Mouse (Mus musculus): Measurements from ENCODE around the gene Spata16.

GRCm38 (mm10) chr3:26639214-26639613 lies 1.8 kb downstream of the Spata16 start:
- TF ChIP-seq POLR2A (IDR thresholded peaks at IDR 0.05; ENCODE audit: insufficient read depth, low read depth, low read length) (no peak), CTCF (IDR thresholded peaks at IDR 0.05; ENCODE audit: insufficient read depth, low read depth, low read length) (no peak)
